Mouse (Mus musculus) MEL (cell line): ENCODE measurements at regions not wholly inside any gene's neighbourhood (a gene's known extent, or its start where the extent isn't known, plus 50 kb on each side); places are given as distances from the start of the nearest gene placed in this dataset.

Source experiments
- DNase-seq: peaks from one replicate; pipeline ENCODE4 v3.0.0; 2011; ENCODE audit warnings: low read depth, low spot score
- H3K27ac ChIP-seq: 2 replicates; pipeline ENCODE4 v1.5.1; 2012; ENCODE audit warnings: low read depth, mild to moderate bottlenecking, control low read depth, low read length, moderate library complexity; ENCODE audit not compliant: control insufficient read depth
- H3K27me3 ChIP-seq, 2 experiments: fragments of 150-350 bp in 1 of 2; sonication (generic) in 1 of 2; 2 replicates each; pipeline ENCODE4 v1.6.1; 2012; ENCODE audit warnings: low read length in 2 of 2, mild to moderate bottlenecking in 2 of 2, improper control_type of control experiment in 1 of 2, moderate library complexity in 1 of 2; ENCODE audit not compliant: insufficient read depth in 2 of 2, control insufficient read depth in 1 of 2
- H3K36me3 ChIP-seq, 2 experiments: 2 replicates each; pipeline ENCODE4 v1.6.1; 2012 to 2014; ENCODE audit warnings: low read length in 2 of 2, improper control_type of control experiment in 1 of 2, inconsistent platforms in 1 of 2, mild to moderate bottlenecking in 1 of 2; ENCODE audit not compliant: insufficient read depth in 2 of 2, control insufficient read depth in 1 of 2
- H3K4me1 ChIP-seq, 2 experiments: fragments of 150-350 bp in 1 of 2; sonication (generic) in 1 of 2; 2 replicates each; pipeline ENCODE4 v1.6.1; 2012; ENCODE audit warnings: low read length in 2 of 2, improper control_type of control experiment in 1 of 2, mild to moderate bottlenecking in 1 of 2; ENCODE audit not compliant: insufficient read depth in 2 of 2, control insufficient read depth in 1 of 2
- H3K4me3 ChIP-seq, 2 experiments: fragments of 150-350 bp in 1 of 2; sonication (generic) in 1 of 2; 2 replicates each; pipeline ENCODE4 v1.5.1; 2012; ENCODE audit warnings: low read depth in 2 of 2, low read length in 2 of 2, mild to moderate bottlenecking in 2 of 2, moderate library complexity in 2 of 2, control low read depth in 1 of 2, improper control_type of control experiment in 1 of 2; ENCODE audit not compliant: control insufficient read depth in 1 of 2, insufficient read depth in 1 of 2
- H3K79me2 ChIP-seq: 2 replicates; pipeline ENCODE4 v1.6.1; 2012; ENCODE audit warnings: mild to moderate bottlenecking, low read length, moderate library complexity; ENCODE audit not compliant: control insufficient read depth, poor library complexity, insufficient read depth
- H3K9ac ChIP-seq: 2 replicates; pipeline ENCODE4 v1.6.1; 2012; ENCODE audit warnings: low read depth, mild to moderate bottlenecking, control low read depth, low read length, moderate library complexity; ENCODE audit not compliant: control insufficient read depth, poor library complexity, severe bottlenecking
- H3K9me3 ChIP-seq: fragments of 150-350 bp; sonication (generic); replicated peaks from 2 replicates; pipeline ENCODE4 v1.6.1; 2012; ENCODE audit warnings: mild to moderate bottlenecking, low read length, improper control_type of control experiment, moderate library complexity; ENCODE audit not compliant: insufficient read depth
- CHD1 ChIP-seq: IDR thresholded peaks from 2 replicates; pipeline ENCODE4 v1.6.1; 2012; ENCODE audit warnings: low read depth, mild to moderate bottlenecking, inconsistent platforms, low read length, improper control_type of control experiment
- EP300 ChIP-seq, 2 experiments: IDR thresholded peaks; 2 replicates each; pipeline ENCODE4 v1.6.1; 2011; ENCODE audit warnings: improper control_type of control experiment in 2 of 2, low read length in 2 of 2, low read depth in 1 of 2, mild to moderate bottlenecking in 1 of 2
- KAT2A ChIP-seq: conservative IDR thresholded peaks from 2 replicates; pipeline ENCODE4 v1.6.1; 2012; ENCODE audit warnings: low read depth, low read length, improper control_type of control experiment, inconsistent platforms
- MAFK ChIP-seq: IDR thresholded peaks from 2 replicates; pipeline ENCODE4 v1.6.1; 2011; ENCODE audit warnings: low read depth, mild to moderate bottlenecking, low read length, improper control_type of control experiment, borderline replicate concordance
- MYC ChIP-seq: IDR thresholded peaks from 2 replicates; pipeline ENCODE4 v1.6.1; 2011; ENCODE audit warnings: low read depth, mild to moderate bottlenecking, low read length, improper control_type of control experiment, moderate library complexity
- TCF12 ChIP-seq: IDR thresholded peaks from 2 replicates; pipeline ENCODE4 v1.6.1; 2014; ENCODE audit warnings: low read depth, mild to moderate bottlenecking, inconsistent platforms, low read length, improper control_type of control experiment, moderate library complexity
- UBTF ChIP-seq: IDR thresholded peaks from 2 replicates; pipeline ENCODE4 v1.6.1; 2012; ENCODE audit warnings: low read depth, mild to moderate bottlenecking, inconsistent platforms, low read length, improper control_type of control experiment, moderate library complexity, borderline replicate concordance; ENCODE audit not compliant: insufficient read depth
- ZC3H11A ChIP-seq: IDR thresholded peaks from 2 replicates; pipeline ENCODE4 v1.6.1; 2012; ENCODE audit warnings: low read depth, mild to moderate bottlenecking, inconsistent platforms, low read length, improper control_type of control experiment
- ZKSCAN1 ChIP-seq: IDR thresholded peaks from 2 replicates; pipeline ENCODE4 v1.6.1; 2012; ENCODE audit warnings: low read depth, mild to moderate bottlenecking, inconsistent platforms, low read length, improper control_type of control experiment, moderate library complexity
- ZNF384 ChIP-seq: IDR thresholded peaks from 2 replicates; pipeline ENCODE4 v1.6.1; 2012; ENCODE audit warnings: low read depth, mild to moderate bottlenecking, inconsistent platforms, low read length, improper control_type of control experiment

DNA sequence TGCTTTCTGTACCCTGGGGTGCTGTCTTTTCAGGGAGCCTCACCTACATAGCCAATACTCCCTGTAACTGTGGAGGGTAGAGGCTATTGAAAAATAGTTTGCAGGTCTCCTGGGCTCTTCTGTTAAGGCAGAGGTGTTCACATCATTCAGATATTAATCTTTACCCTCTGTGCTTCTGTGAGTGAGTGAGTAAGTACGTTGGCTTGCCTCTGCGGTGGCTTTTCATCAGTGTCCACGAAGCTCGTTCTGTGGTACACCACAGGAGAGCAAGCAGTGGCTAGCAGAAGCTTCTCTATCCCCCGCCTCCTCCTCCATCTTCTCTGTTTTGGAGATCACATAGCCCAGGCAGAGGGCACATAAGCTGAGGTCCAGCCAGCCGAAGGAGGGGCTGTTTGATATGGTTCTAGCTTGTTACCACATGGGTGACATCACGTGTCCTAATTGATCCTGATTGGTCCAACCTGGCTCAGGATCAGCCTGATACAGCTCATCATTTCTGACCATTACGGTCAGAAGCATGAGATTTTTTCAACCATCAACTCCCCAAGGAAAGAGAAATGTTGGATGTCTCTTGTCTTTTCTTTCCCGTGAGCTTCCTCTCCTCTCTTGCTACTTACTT, 680.6 kb upstream of the Car8 start:
- no peak overlapping the region for H3K4me3 ChIP-seq
- H3K36me3 ChIP-seq: no peaks in the 10 kb centered on the region
- H3K9ac ChIP-seq: no peak overlapping the region
- no peaks in the 10 kb centered on the region for H3K27me3 ChIP-seq
- H3K9me3 ChIP-seq: no peaks in the 10 kb centered on the region
- TF ChIP-seq ZKSCAN1: no peak
- TF ChIP-seq EP300 (IDR thresholded peaks at IDR 0.05; ENCODE audit: low read depth in 1 of 2, low read length in 2 of 2): no peak
- TF ChIP-seq KAT2A: no peak
- TF ChIP-seq MAFK: no peak
- no peak for TF ChIP-seq UBTF
- TF ChIP-seq CHD1: no peak
- TF ChIP-seq TCF12: no peak
- no peak for TF ChIP-seq MYC
- TF ChIP-seq ZC3H11A: no peak
- TF ChIP-seq ZNF384: no peak
- TF ChIP-seq, all 39 proteins: peak for 0
- H3K27ac ChIP-seq: no peak overlapping the region
- DNase-seq: no peak
- no peaks in the 10 kb centered on the region for H3K79me2 ChIP-seq
- no peaks in the 10 kb centered on the region for H3K4me1 ChIP-seq
